Mouse (Mus musculus) liver, embryonic 11.5 days (tissue): ENCODE results near the gene Ccdc182. TPM values are rescaled to one million over a fixed set of nuclear protein-coding genes. Genes with fewer than 3 reads are reported as not detected.

Source experiments
- polyA plus RNA-seq: library from polyadenylated mRNA; unstranded; fragments of >200 nt; fragmentation: Nextera tagmentation; extraction: Ambion mirVana; gene quantifications from 2 replicates; pipeline ENCODE4 v1.2.1, GENCODE M21; 2014

Gene Ccdc182
- polyA plus RNA-seq, 1 experiment from 2014 or later = not detected

Other genes with a start within 250 kb of the Ccdc182 start
- 323 and 337 TPM in 2 replicates for gene Srsf1, start 246.7 kb upstream of the Ccdc182 start, polyA plus RNA-seq
- 21.7 and 24.0 TPM in 2 replicates for gene Vezf1, start 225.8 kb upstream of the Ccdc182 start, polyA plus RNA-seq
- gene Cuedc1, start 196.0 kb upstream of the Ccdc182 start, polyA plus RNA-seq = 5.3 and 6.9 TPM in 2 replicates
- 73.7 and 79.5 TPM in 2 replicates for gene Mrps23, start 89.7 kb upstream of the Ccdc182 start, polyA plus RNA-seq